Mouse (Mus musculus) MEL (cell line): ENCODE results near the gene Thap4. TPM values are rescaled to one million over a fixed set of nuclear protein-coding genes. Genes with fewer than 3 reads are reported as not detected.
A peak's percentile ranks its signal among the peaks of the same experiment; 100 is the strongest.

ENCODE experiments used
- DNase-seq: peaks from one replicate; pipeline ENCODE4 v3.0.0; 2011; ENCODE audit warnings: low read depth, low spot score
- H3K27ac ChIP-seq: 2 replicates; pipeline ENCODE4 v1.5.1; 2012; ENCODE audit warnings: low read depth, mild to moderate bottlenecking, control low read depth, low read length, moderate library complexity; ENCODE audit not compliant: control insufficient read depth
- H3K27me3 ChIP-seq, 2 experiments: fragments of 150-350 bp in 1 of 2; sonication (generic) in 1 of 2; 2 replicates each; pipeline ENCODE4 v1.6.1; 2012; ENCODE audit warnings: low read length in 2 of 2, mild to moderate bottlenecking in 2 of 2, improper control_type of control experiment in 1 of 2, moderate library complexity in 1 of 2; ENCODE audit not compliant: insufficient read depth in 2 of 2, control insufficient read depth in 1 of 2
- H3K36me3 ChIP-seq, 2 experiments: 2 replicates each; pipeline ENCODE4 v1.6.1; 2012 to 2014; ENCODE audit warnings: low read length in 2 of 2, improper control_type of control experiment in 1 of 2, inconsistent platforms in 1 of 2, mild to moderate bottlenecking in 1 of 2; ENCODE audit not compliant: insufficient read depth in 2 of 2, control insufficient read depth in 1 of 2
- H3K4me1 ChIP-seq, 2 experiments: fragments of 150-350 bp in 1 of 2; sonication (generic) in 1 of 2; 2 replicates each; pipeline ENCODE4 v1.6.1; 2012; ENCODE audit warnings: low read length in 2 of 2, improper control_type of control experiment in 1 of 2, mild to moderate bottlenecking in 1 of 2; ENCODE audit not compliant: insufficient read depth in 2 of 2, control insufficient read depth in 1 of 2
- H3K4me3 ChIP-seq, 2 experiments: fragments of 150-350 bp in 1 of 2; sonication (generic) in 1 of 2; 2 replicates each; pipeline ENCODE4 v1.5.1; 2012; ENCODE audit warnings: low read depth in 2 of 2, low read length in 2 of 2, mild to moderate bottlenecking in 2 of 2, moderate library complexity in 2 of 2, control low read depth in 1 of 2, improper control_type of control experiment in 1 of 2; ENCODE audit not compliant: control insufficient read depth in 1 of 2, insufficient read depth in 1 of 2
- H3K79me2 ChIP-seq: 2 replicates; pipeline ENCODE4 v1.6.1; 2012; ENCODE audit warnings: mild to moderate bottlenecking, low read length, moderate library complexity; ENCODE audit not compliant: control insufficient read depth, poor library complexity, insufficient read depth
- H3K9ac ChIP-seq: 2 replicates; pipeline ENCODE4 v1.6.1; 2012; ENCODE audit warnings: low read depth, mild to moderate bottlenecking, control low read depth, low read length, moderate library complexity; ENCODE audit not compliant: control insufficient read depth, poor library complexity, severe bottlenecking
- H3K9me3 ChIP-seq: fragments of 150-350 bp; sonication (generic); replicated peaks from 2 replicates; pipeline ENCODE4 v1.6.1; 2012; ENCODE audit warnings: mild to moderate bottlenecking, low read length, improper control_type of control experiment, moderate library complexity; ENCODE audit not compliant: insufficient read depth
- BHLHE40 ChIP-seq: IDR thresholded peaks from 2 replicates; pipeline ENCODE4 v1.6.1; 2012; ENCODE audit warnings: low read depth, mild to moderate bottlenecking, inconsistent platforms, low read length, improper control_type of control experiment, borderline replicate concordance
- CHD1 ChIP-seq: IDR thresholded peaks from 2 replicates; pipeline ENCODE4 v1.6.1; 2012; ENCODE audit warnings: low read depth, mild to moderate bottlenecking, inconsistent platforms, low read length, improper control_type of control experiment
- E2F4 ChIP-seq: IDR thresholded peaks from 2 replicates; pipeline ENCODE4 v1.6.1; 2011; ENCODE audit warnings: low read depth, low read length, improper control_type of control experiment, borderline replicate concordance
- EP300 ChIP-seq, 2 experiments: IDR thresholded peaks; 2 replicates each; pipeline ENCODE4 v1.6.1; 2011; ENCODE audit warnings: improper control_type of control experiment in 2 of 2, low read length in 2 of 2, low read depth in 1 of 2, mild to moderate bottlenecking in 1 of 2
- ETS1 ChIP-seq: IDR thresholded peaks from 2 replicates; pipeline ENCODE4 v1.6.1; 2012; ENCODE audit warnings: low read depth, mild to moderate bottlenecking, inconsistent platforms, low read length, improper control_type of control experiment, moderate library complexity
- GABPA ChIP-seq: IDR thresholded peaks from 2 replicates; pipeline ENCODE4 v1.6.1; 2012; ENCODE audit warnings: low read depth, mild to moderate bottlenecking, inconsistent platforms, low read length, improper control_type of control experiment, moderate library complexity
- GATA1 ChIP-seq: IDR thresholded peaks from 2 replicates; pipeline ENCODE4 v1.6.1; 2011; ENCODE audit warnings: low read depth, low read length, improper control_type of control experiment
- JUND ChIP-seq: IDR thresholded peaks from 2 replicates; pipeline ENCODE4 v1.6.1; 2011; ENCODE audit warnings: low read depth, mild to moderate bottlenecking, improper control_type of control experiment, low read length
- KAT2A ChIP-seq: conservative IDR thresholded peaks from 2 replicates; pipeline ENCODE4 v1.6.1; 2012; ENCODE audit warnings: low read depth, low read length, improper control_type of control experiment, inconsistent platforms
- MAFK ChIP-seq: IDR thresholded peaks from 2 replicates; pipeline ENCODE4 v1.6.1; 2011; ENCODE audit warnings: low read depth, mild to moderate bottlenecking, low read length, improper control_type of control experiment, borderline replicate concordance
- MAZ ChIP-seq: IDR thresholded peaks from 2 replicates; pipeline ENCODE4 v1.6.1; 2012; ENCODE audit warnings: low read depth, mild to moderate bottlenecking, inconsistent platforms, low read length, improper control_type of control experiment
- MYB ChIP-seq: IDR thresholded peaks from 2 replicates; pipeline ENCODE4 v1.6.1; 2011; ENCODE audit warnings: mild to moderate bottlenecking, low read depth, low read length, improper control_type of control experiment
- MYC ChIP-seq: IDR thresholded peaks from 2 replicates; pipeline ENCODE4 v1.6.1; 2011; ENCODE audit warnings: low read depth, mild to moderate bottlenecking, low read length, improper control_type of control experiment, moderate library complexity
- NELFE ChIP-seq: IDR thresholded peaks from 2 replicates; pipeline ENCODE4 v1.6.1; 2011; ENCODE audit warnings: low read depth, low read length, improper control_type of control experiment
- NRF1 ChIP-seq: IDR thresholded peaks from 2 replicates; pipeline ENCODE4 v1.6.1; 2014; ENCODE audit warnings: low read depth, mild to moderate bottlenecking, inconsistent platforms, low read length, improper control_type of control experiment, moderate library complexity; ENCODE audit not compliant: poor library complexity, insufficient read depth, severe bottlenecking
- POLR2A ChIP-seq, 2 experiments: IDR thresholded peaks; 2 replicates each; pipeline ENCODE4 v1.6.1; 2011 to 2012; ENCODE audit warnings: low read length in 2 of 2, mild to moderate bottlenecking in 2 of 2, control low read depth in 1 of 2, improper control_type of control experiment in 1 of 2, low read depth in 1 of 2, moderate library complexity in 1 of 2; ENCODE audit not compliant: control insufficient read depth in 1 of 2, insufficient read depth in 1 of 2, poor library complexity in 1 of 2
- RAD21 ChIP-seq: IDR thresholded peaks from 2 replicates; pipeline ENCODE4 v1.6.1; 2011; ENCODE audit warnings: mild to moderate bottlenecking, low read depth, low read length, improper control_type of control experiment
- RCOR1 ChIP-seq: IDR thresholded peaks from 2 replicates; pipeline ENCODE4 v1.6.1; 2012; ENCODE audit warnings: low read depth, mild to moderate bottlenecking, inconsistent platforms, low read length, improper control_type of control experiment
- SIN3A ChIP-seq: IDR thresholded peaks from 2 replicates; pipeline ENCODE4 v1.6.1; 2012; ENCODE audit warnings: low read length, improper control_type of control experiment, inconsistent platforms
- UBTF ChIP-seq: IDR thresholded peaks from 2 replicates; pipeline ENCODE4 v1.6.1; 2012; ENCODE audit warnings: low read depth, mild to moderate bottlenecking, inconsistent platforms, low read length, improper control_type of control experiment, moderate library complexity, borderline replicate concordance; ENCODE audit not compliant: insufficient read depth
- USF1 ChIP-seq: IDR thresholded peaks from 2 replicates; pipeline ENCODE4 v1.6.1; 2014; ENCODE audit warnings: low read depth, mild to moderate bottlenecking, inconsistent platforms, low read length, improper control_type of control experiment, moderate library complexity
- USF2 ChIP-seq, 2 experiments: IDR thresholded peaks; 2 replicates each; pipeline ENCODE4 v1.6.1; 2011 to 2012; ENCODE audit warnings: improper control_type of control experiment in 2 of 2, low read length in 2 of 2, borderline replicate concordance in 1 of 2, inconsistent platforms in 1 of 2, low read depth in 1 of 2, mild to moderate bottlenecking in 1 of 2; ENCODE audit not compliant: insufficient read depth in 1 of 2
- ZC3H11A ChIP-seq: IDR thresholded peaks from 2 replicates; pipeline ENCODE4 v1.6.1; 2012; ENCODE audit warnings: low read depth, mild to moderate bottlenecking, inconsistent platforms, low read length, improper control_type of control experiment
- ZKSCAN1 ChIP-seq: IDR thresholded peaks from 2 replicates; pipeline ENCODE4 v1.6.1; 2012; ENCODE audit warnings: low read depth, mild to moderate bottlenecking, inconsistent platforms, low read length, improper control_type of control experiment, moderate library complexity
- ZMIZ1 ChIP-seq: IDR thresholded peaks from 2 replicates; pipeline ENCODE4 v1.6.1; 2012; ENCODE audit warnings: low read depth, mild to moderate bottlenecking, inconsistent platforms, low read length, improper control_type of control experiment, moderate library complexity
- polyA plus RNA-seq, 2 experiments: library from polyadenylated mRNA; stranded (reverse) in 1 of 2; unstranded in 1 of 2; fragments of >175 nt in 1 of 2; fragments of >200 nt in 1 of 2; gene quantifications; 2 replicates each; pipeline versions ENCODE4 v1.2.1 to v1.2.4; 2012; ENCODE audit warnings: low replicate concordance in 2 of 2, low read depth in 1 of 2; ENCODE audit not compliant: insufficient read length in 2 of 2, insufficient read depth in 1 of 2, missing spikeins in 1 of 2
- total RNA-seq: library from RNA; depleted of rRNA; stranded (reverse); fragments of 300-350 nt; gene quantifications from 2 replicates; pipeline ENCODE4 v1.2.3, GENCODE M21; 2012

The Thap4 gene
- total and polyA plus RNA-seq, 3 experiments: 81.8 to 117 TPM; not detected in 1

DNA sequence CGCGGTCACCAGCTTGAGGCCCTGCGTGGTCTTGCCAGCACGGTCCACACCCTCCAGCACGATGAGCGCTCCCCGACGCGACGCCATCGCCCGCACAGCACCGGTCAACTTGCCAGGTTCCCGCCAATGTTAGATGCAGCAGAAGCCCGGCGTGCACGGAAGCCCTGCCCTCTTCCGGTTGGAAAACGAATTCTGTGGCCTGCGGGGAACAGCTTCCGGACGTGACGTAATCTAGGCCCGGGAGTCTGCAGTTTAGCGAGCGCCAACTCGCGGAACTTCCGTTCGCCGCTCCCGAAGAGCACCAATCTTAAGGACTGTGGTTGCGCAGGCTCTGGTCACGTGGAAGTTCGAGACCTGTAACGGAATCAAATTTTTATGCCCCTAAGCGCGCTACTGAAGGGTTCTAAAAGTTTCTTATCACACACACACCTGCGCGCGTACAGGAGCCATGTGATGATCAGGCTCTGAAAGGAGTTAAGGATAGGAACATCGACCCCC lies 47.1 kb upstream of the Thap4 start, which contains the start of gene Dtymk (continued):
- TF ChIP-seq BHLHE40 (peak; percentile 90), USF2 (IDR thresholded peaks at IDR 0.05; ENCODE audit: borderline replicate concordance in 1 of 2, insufficient read depth in 1 of 2, low read depth in 1 of 2, low read length in 2 of 2) (peak in 1 of 2 experiments; percentile 53; a peak in 2 of 4 replicates), CHD1 (no peak; the same call in 1 of the 2 replicates), NRF1 (peak; percentile 71), GABPA (no peak), ZKSCAN1 (no peak), MYC (peak; percentile 98)

DNA sequence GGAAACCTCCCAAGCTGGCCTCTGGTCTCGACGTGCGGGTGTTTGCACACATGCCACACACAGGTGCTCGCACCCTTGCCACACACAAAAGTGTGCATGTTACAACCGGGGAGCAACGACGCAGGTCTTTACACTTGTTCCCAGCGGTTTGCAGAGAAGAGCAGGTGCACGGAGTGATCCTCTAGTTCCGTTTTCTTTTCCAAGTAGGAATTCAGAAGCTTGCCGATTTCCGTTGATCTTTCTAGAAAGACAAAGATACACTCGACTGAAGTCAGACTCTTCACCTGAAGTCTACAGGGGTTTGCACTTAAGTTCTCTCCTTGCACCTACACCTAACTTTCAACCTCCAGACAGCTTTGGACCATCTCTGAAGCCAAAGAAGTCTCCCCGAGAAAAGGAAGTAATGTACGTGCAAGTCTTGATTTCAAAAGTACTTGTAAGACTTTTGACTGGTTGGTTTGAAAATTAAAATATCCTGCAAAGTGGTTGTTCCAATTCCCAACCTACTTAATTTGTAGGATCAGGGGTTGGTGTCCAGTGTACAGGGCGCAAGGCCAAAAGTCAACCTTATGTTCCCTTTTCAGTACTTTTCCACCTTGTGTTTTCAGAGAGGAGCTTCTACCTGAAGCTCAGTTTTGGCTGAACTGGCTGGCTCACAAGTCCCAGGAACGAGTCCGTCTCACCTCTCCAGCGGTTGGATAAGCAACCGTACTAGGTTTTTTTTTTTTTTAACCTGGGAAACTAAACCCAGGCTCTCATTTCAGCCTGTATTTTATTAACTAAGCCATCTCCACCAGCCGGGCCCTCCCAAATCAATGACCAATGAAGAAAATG lies 46.2 kb upstream of the Thap4 start:
- TF ChIP-seq POLR2A (IDR thresholded peaks at IDR 0.05; ENCODE audit: control insufficient read depth in 1 of 2, insufficient read depth in 1 of 2, low read depth in 1 of 2, low read length in 2 of 2, poor library complexity in 1 of 2): no peak; a peak in 1 of 4 replicates
- TF ChIP-seq ZC3H11A: no peak
- TF ChIP-seq GATA1: no peak
- peak in 1 of 2 experiments; percentile 39; a peak in 2 of 4 replicates for TF ChIP-seq EP300 (IDR thresholded peaks at IDR 0.05; ENCODE audit: low read depth in 1 of 2, low read length in 2 of 2)
- TF ChIP-seq BHLHE40: 0 out of 2 replicates have a peak, but pooled peaks have one; percentile 11
- TF ChIP-seq NELFE: no peak; the same call in 1 of the 2 replicates
- peak; percentile 32; the same call in 1 of the 2 replicates for TF ChIP-seq RCOR1
- no peak for TF ChIP-seq USF1
- peak; percentile 41; the same call in 1 of the 2 replicates for TF ChIP-seq MYB
- TF ChIP-seq E2F4: 0 out of 2 replicates have a peak, but pooled peaks have one; percentile 30
- TF ChIP-seq MAZ: no peak
- TF ChIP-seq RAD21: no peak
- 0 out of 2 replicates have a peak, but pooled peaks have one; percentile 17 for TF ChIP-seq UBTF
- TF ChIP-seq CHD1: peak; percentile 71
- no peak for TF ChIP-seq USF2 (IDR thresholded peaks at IDR 0.05; ENCODE audit: borderline replicate concordance in 1 of 2, insufficient read depth in 1 of 2, low read depth in 1 of 2, low read length in 2 of 2)
- peak; percentile 35; the same call in 1 of the 2 replicates for TF ChIP-seq JUND
- TF ChIP-seq NRF1: no peak
- TF ChIP-seq ZKSCAN1: no peak
- TF ChIP-seq MAFK: no peak
- TF ChIP-seq ETS1: no peak
- TF ChIP-seq SIN3A: peak; percentile 42
- TF ChIP-seq KAT2A: no peak
- peak; percentile 58; the same call in 1 of the 2 replicates for TF ChIP-seq ZMIZ1
- Histone ChIP-seq H3K9me3 (no peaks in the 10 kb centered on the region), H3K4me1 (peaks cover 8 to 49% of the 10 kb centered on the region in 2 experiments)

More for the DNA sequence above, 46.2 kb upstream of the Thap4 start:
- peak; percentile 75 for DNase-seq
- H3K9ac ChIP-seq: peak overlapping the region; percentile 89
- H3K27ac ChIP-seq: peak overlapping the region; percentile 90
- peaks cover 55% of the 10 kb centered on the region for H3K79me2 ChIP-seq
- H3K4me3 ChIP-seq: peak overlapping the region; percentile 72 to 78
- no peaks in the 10 kb centered on the region for H3K27me3 ChIP-seq
- peaks cover 14 to 51% of the 10 kb centered on the region in 2 experiments for H3K36me3 ChIP-seq
